Mouse (Mus musculus): ENCODE measurements at regions not wholly inside any gene's neighbourhood (a gene's known extent, or its start where the extent isn't known, plus 50 kb on each side); places are given as distances from the start of the nearest gene placed in this dataset.

GRCm38 (mm10) chr8:6813816-6814215, 1708.7 kb upstream of the Slc10a2 start:
- peak; percentile 84 for DNase-seq (ENCODE audit: inconsistent ontology term)

- DNase-seq (ENCODE audit: inconsistent ontology term) = peak; percentile 72
Measured at GRCm38 (mm10) chr8:6807116-6807515, 1702.0 kb upstream of the Slc10a2 start.

GRCm38 (mm10) chr8:6803199-6803598, 1698.0 kb upstream of the Slc10a2 start:
- DNase-seq (ENCODE audit: inconsistent ontology term) = no peak

GRCm38 (mm10) chr8:6801076-6801475, 1695.9 kb upstream of the Slc10a2 start:
- DNase-seq (ENCODE audit: inconsistent ontology term) = peak; percentile 46

- no peak for DNase-seq (ENCODE audit: inconsistent ontology term)
Measured at GRCm38 (mm10) chr8:6789096-6789495, 1683.9 kb upstream of the Slc10a2 start.

- peak; percentile 56 for DNase-seq (ENCODE audit: inconsistent ontology term)
Measured at GRCm38 (mm10) chr8:6780983-6781382, 1675.8 kb upstream of the Slc10a2 start.

- DNase-seq (ENCODE audit: inconsistent ontology term) = no peak
Measured at GRCm38 (mm10) chr8:6775103-6775502, 1670.0 kb upstream of the Slc10a2 start.

GRCm38 (mm10) chr8:6729571-6729970, 1624.4 kb upstream of the Slc10a2 start:
- DNase-seq (ENCODE audit: inconsistent ontology term) = no peak

- peak; percentile 79 for DNase-seq (ENCODE audit: inconsistent ontology term)
Measured at GRCm38 (mm10) chr8:6708886-6709449, 1603.8 kb upstream of the Slc10a2 start.

- DNase-seq (ENCODE audit: inconsistent ontology term) = no peak
Measured at GRCm38 (mm10) chr8:6688595-6688994, 1583.4 kb upstream of the Slc10a2 start.

GRCm38 (mm10) chr8:6658860-6659259, 1553.7 kb upstream of the Slc10a2 start:
- DNase-seq (ENCODE audit: inconsistent ontology term) = no peak

GRCm38 (mm10) chr8:6657451-6657990, 1552.4 kb upstream of the Slc10a2 start:
- DNase-seq (ENCODE audit: inconsistent ontology term) = peak; percentile 84

GRCm38 (mm10) chr8:6652180-6652579, 1547.0 kb upstream of the Slc10a2 start:
- no peak for DNase-seq (ENCODE audit: inconsistent ontology term)

- no peak for DNase-seq (ENCODE audit: inconsistent ontology term)
Measured at GRCm38 (mm10) chr8:6648083-6648482, 1542.9 kb upstream of the Slc10a2 start.

GRCm38 (mm10) chr8:6645287-6645957, 1540.3 kb upstream of the Slc10a2 start:
- no peak for DNase-seq (ENCODE audit: inconsistent ontology term)

- no peak for DNase-seq (ENCODE audit: inconsistent ontology term)
Measured at GRCm38 (mm10) chr8:6644396-6644795, 1539.2 kb upstream of the Slc10a2 start.

GRCm38 (mm10) chr8:6627009-6627557, 1521.9 kb upstream of the Slc10a2 start:
- no peak for DNase-seq (ENCODE audit: inconsistent ontology term)

- peak; percentile 71 for DNase-seq (ENCODE audit: inconsistent ontology term)
Measured at GRCm38 (mm10) chr8:6608891-6609290, 1503.7 kb upstream of the Slc10a2 start.

- DNase-seq (ENCODE audit: inconsistent ontology term) = no peak
Measured at GRCm38 (mm10) chr8:6606854-6607535, 1501.8 kb upstream of the Slc10a2 start.

- DNase-seq (ENCODE audit: inconsistent ontology term) = peak; percentile 70
Measured at GRCm38 (mm10) chr8:6604232-6604804, 1499.2 kb upstream of the Slc10a2 start.

- DNase-seq (ENCODE audit: inconsistent ontology term) = no peak
Measured at GRCm38 (mm10) chr8:6590146-6590545, 1485.0 kb upstream of the Slc10a2 start.

All from Muller cell, postnatal 12 days (primary cell).